Mouse (Mus musculus) bone marrow, adult 2 months (tissue): ENCODE measurements around the gene Slit2.

ENCODE experiments used
- CTCF ChIP-seq: fragments of 200-500 bp; IDR thresholded peaks from 2 replicates; pipeline ENCODE4 v1.5.1; 2011; ENCODE audit warnings: low read length, control low read depth; ENCODE audit not compliant: control insufficient read depth, insufficient read depth
- POLR2A ChIP-seq: fragments of 200-500 bp; IDR thresholded peaks from 2 replicates; pipeline ENCODE4 v1.6.1; 2011; ENCODE audit warnings: low read depth, mild to moderate bottlenecking, control low read depth, low read length, borderline replicate concordance; ENCODE audit not compliant: control insufficient read depth

- no peak for TF ChIP-seq CTCF
- no peak for TF ChIP-seq POLR2A
Measured at GRCm38 (mm10) chr5:47938586-47939372, 44.2 kb upstream of the Slit2 start.
